Mouse (Mus musculus): ENCODE data around the gene Mpzl2.

The Mpzl2 gene

GRCm38 (mm10) chr9:45085741-45086690 lies 46.4 kb downstream of the Mpzl2 start:
- Histone ChIP-seq H3K27me3 (ENCODE audit: control insufficient read depth, insufficient read depth, low read length, poor library complexity, severe bottlenecking) (no peaks in the 10 kb centered on the region), H3K36me3 (ENCODE audit: control insufficient read depth, insufficient read depth, low read length, poor library complexity, severe bottlenecking) (no peaks in the 10 kb centered on the region)
- peak; percentile 55 for DNase-seq (ENCODE audit: low read depth, low spot score)

GRCm38 (mm10) chr9:45088040-45088439 lies 48.4 kb downstream of the Mpzl2 start:
- Histone ChIP-seq H3K27me3 (ENCODE audit: control insufficient read depth, insufficient read depth, low read length, poor library complexity, severe bottlenecking) (no peaks in the 10 kb centered on the region), H3K36me3 (ENCODE audit: control insufficient read depth, insufficient read depth, low read length, poor library complexity, severe bottlenecking) (no peaks in the 10 kb centered on the region)
- no peak for DNase-seq (ENCODE audit: low read depth, low spot score)

GRCm38 (mm10) chr9:45090811-45091210 lies 51.2 kb downstream of the Mpzl2 start:
- no peaks in the 10 kb centered on the region for H3K27me3 ChIP-seq (ENCODE audit: control insufficient read depth, insufficient read depth, low read length, poor library complexity, severe bottlenecking)
- no peak for DNase-seq (ENCODE audit: low read depth, low spot score)

GRCm38 (mm10) chr9:45092641-45093040 lies 53.0 kb downstream of the Mpzl2 start:
- Histone ChIP-seq H3K36me3 (ENCODE audit: control insufficient read depth, insufficient read depth, low read length, poor library complexity, severe bottlenecking) (no peaks in the 10 kb centered on the region), H3K27me3 (ENCODE audit: control insufficient read depth, insufficient read depth, low read length, poor library complexity, severe bottlenecking) (no peaks in the 10 kb centered on the region)
- DNase-seq (ENCODE audit: low read depth, low spot score) = no peak

More at GRCm38 (mm10) chr9:45090811-45091210, 51.2 kb downstream of the Mpzl2 start:
- no peaks in the 10 kb centered on the region for H3K36me3 ChIP-seq (ENCODE audit: control insufficient read depth, insufficient read depth, low read length, poor library complexity, severe bottlenecking)

- no peaks in the 10 kb centered on the region for H3K27me3 ChIP-seq (ENCODE audit: control insufficient read depth, insufficient read depth, low read length, poor library complexity, severe bottlenecking)
- no peak for DNase-seq (ENCODE audit: low read depth, low spot score)
- no peaks in the 10 kb centered on the region; the same call in 1 of the 2 replicates for H3K36me3 ChIP-seq (ENCODE audit: control insufficient read depth, insufficient read depth, low read length, poor library complexity, severe bottlenecking)
These were observed 55.7 kb downstream of the Mpzl2 start for GRCm38 (mm10) chr9:45095149-45095937.

GRCm38 (mm10) chr9:45097877-45098276 lies 58.3 kb downstream of the Mpzl2 start:
- DNase-seq (ENCODE audit: low read depth, low spot score) = no peak
- Histone ChIP-seq H3K36me3 (ENCODE audit: control insufficient read depth, insufficient read depth, low read length, poor library complexity, severe bottlenecking) (no peaks in the 10 kb centered on the region; the same call in 1 of the 2 replicates), H3K27me3 (ENCODE audit: control insufficient read depth, insufficient read depth, low read length, poor library complexity, severe bottlenecking) (no peaks in the 10 kb centered on the region)

GRCm38 (mm10) chr9:45098426-45098825 lies 58.8 kb downstream of the Mpzl2 start:
- Histone ChIP-seq H3K36me3 (ENCODE audit: control insufficient read depth, insufficient read depth, low read length, poor library complexity, severe bottlenecking) (no peaks in the 10 kb centered on the region; the same call in 1 of the 2 replicates), H3K27me3 (ENCODE audit: control insufficient read depth, insufficient read depth, low read length, poor library complexity, severe bottlenecking) (no peaks in the 10 kb centered on the region)
- no peak for DNase-seq (ENCODE audit: low read depth, low spot score)

GRCm38 (mm10) chr9:45102528-45102927 lies 62.9 kb downstream of the Mpzl2 start:
- H3K27me3 ChIP-seq (ENCODE audit: control insufficient read depth, insufficient read depth, low read length, poor library complexity, severe bottlenecking) = no peaks in the 10 kb centered on the region

GRCm38 (mm10) chr9:45103211-45103979 lies 63.8 kb downstream of the Mpzl2 start:
- DNase-seq (ENCODE audit: low read depth, low spot score) = no peak
- H3K36me3 ChIP-seq (ENCODE audit: control insufficient read depth, insufficient read depth, low read length, poor library complexity, severe bottlenecking) = no peaks in the 10 kb centered on the region; the same call in 1 of the 2 replicates
- H3K27me3 ChIP-seq (ENCODE audit: control insufficient read depth, insufficient read depth, low read length, poor library complexity, severe bottlenecking) = no peaks in the 10 kb centered on the region

More at GRCm38 (mm10) chr9:45102528-45102927, 62.9 kb downstream of the Mpzl2 start:
- no peaks in the 10 kb centered on the region; the same call in 1 of the 2 replicates for H3K36me3 ChIP-seq (ENCODE audit: control insufficient read depth, insufficient read depth, low read length, poor library complexity, severe bottlenecking)
- DNase-seq (ENCODE audit: low read depth, low spot score) = no peak

Data from splenic B cell, adult 2 months (primary cell).